Mouse (Mus musculus): Measurements from ENCODE around the gene Zbtb41. TPM values are rescaled to one million over a fixed set of nuclear protein-coding genes. Genes with fewer than 3 reads are reported as not detected.
"Not testable (repeated sequence)": the region's sequence is repeated elsewhere in the genome, so short reads cannot be mapped to it uniquely, and the experiment has no call there.

The Zbtb41 gene
- 10.8 and 11.1 TPM in 2 replicates for polyA plus RNA-seq (2016; fragmentation: Nextera tagmentation; extraction: Ambion mirVana)

DNA sequence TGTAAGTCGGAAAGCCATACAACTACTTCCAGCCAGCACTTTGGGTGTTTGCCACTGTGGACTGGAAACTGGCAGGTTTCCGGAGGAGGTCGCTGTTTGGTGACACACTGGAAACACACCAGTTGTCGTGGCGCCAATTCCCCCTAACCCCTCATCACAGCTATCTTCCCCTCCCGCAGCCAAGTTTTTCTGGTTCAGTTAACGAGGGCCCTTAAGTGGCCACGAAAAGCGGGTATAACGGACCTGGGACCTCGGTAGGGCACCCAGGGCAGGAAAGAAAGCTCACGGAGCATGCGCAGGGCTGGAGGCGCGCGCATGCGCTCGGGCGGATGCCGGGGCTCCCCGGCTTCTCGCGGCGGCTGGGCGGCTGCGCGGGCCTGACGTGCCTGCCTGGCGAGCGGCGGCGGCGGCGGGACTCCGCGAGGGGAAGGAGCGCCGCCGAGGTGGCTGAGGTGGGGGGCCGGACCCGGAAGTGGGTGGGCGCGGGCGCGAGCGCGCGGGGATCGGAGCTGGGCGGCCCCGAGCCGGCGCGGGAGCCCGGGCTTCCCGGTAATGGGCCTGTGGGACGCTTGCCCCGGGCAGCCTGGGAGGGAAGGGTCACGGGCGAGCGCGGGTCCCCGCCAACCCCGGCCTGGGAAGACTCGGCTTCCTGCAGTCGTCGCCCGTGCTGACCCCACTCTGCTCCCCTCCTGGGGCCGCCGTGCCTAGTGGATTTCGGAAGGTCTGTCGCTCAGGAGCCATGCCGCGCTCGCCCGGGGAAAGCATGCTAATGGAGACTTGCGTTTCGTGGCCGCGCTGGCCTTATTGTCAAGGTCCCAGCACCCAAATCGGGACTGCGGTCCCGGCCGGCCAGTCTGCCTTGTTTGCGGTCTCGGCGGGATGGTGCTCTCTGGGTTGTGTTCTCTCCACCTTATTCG lies at the start of gene Zbtb41:
Gene Zbtb41 (plus strand): TSS at position 414 of the 917 bp plus-strand sequence.
- H3K9me3 ChIP-seq: no peaks in the 10 kb centered on the region
- peak within 1 kb of the TSS; percentile 87 for H3K4me3 ChIP-seq
- peaks cover 35% of the 10 kb centered on the region for H3K4me1 ChIP-seq
- H3K27me3 ChIP-seq (replicated peaks; ENCODE audit: low read depth, poor library complexity, severe bottlenecking): no peaks in the 10 kb centered on the region
- peaks cover 19% of the 10 kb centered on the region for H3K36me3 ChIP-seq (replicated peaks)
- H3K27ac ChIP-seq (replicated peaks): peak within 1 kb of the TSS; percentile 97
- whole genome bisulfite sequencing: under 1% methylated on average over 87 of the region's 88 CpGs
- DNase-seq (ENCODE audit: low spot score): peak; percentile 92

DNA sequence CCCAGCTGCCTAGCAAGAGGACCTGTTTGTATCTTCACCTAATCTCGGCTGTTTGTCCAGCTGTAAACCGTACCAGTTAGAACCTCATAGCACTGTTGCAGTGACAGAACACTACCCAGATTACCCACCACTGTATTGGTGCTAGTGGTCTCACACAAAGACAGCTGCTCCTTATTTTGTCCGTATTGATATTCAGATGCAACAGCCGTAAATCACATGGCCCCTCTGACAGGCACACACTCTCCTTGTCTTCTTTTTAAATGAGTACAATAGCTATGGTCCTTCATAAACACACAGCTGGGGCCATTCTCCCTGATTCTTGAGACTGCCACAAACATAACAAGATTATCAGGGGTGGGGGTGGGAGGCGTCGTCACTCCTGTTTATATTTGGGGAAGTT lies 46.2 kb upstream of the Zbtb41 start:
- Histone ChIP-seq H3K9me3 (no peaks in the 10 kb centered on the region), H3K36me3 (replicated peaks) (no peaks in the 10 kb centered on the region), H3K4me1 (peaks cover 16% of the 10 kb centered on the region), H3K27ac (replicated peaks) (no peak overlapping the region; the same call in 1 of the 2 replicates), H3K27me3 (replicated peaks; ENCODE audit: low read depth, poor library complexity, severe bottlenecking) (no peaks in the 10 kb centered on the region), H3K4me3 (peak overlapping the region; percentile 14; the same call in 1 of the 2 replicates)
- DNase-seq (ENCODE audit: low spot score): no peak
- 47% methylated on average over 6 of the region's 6 CpGs for WGBS

DNA sequence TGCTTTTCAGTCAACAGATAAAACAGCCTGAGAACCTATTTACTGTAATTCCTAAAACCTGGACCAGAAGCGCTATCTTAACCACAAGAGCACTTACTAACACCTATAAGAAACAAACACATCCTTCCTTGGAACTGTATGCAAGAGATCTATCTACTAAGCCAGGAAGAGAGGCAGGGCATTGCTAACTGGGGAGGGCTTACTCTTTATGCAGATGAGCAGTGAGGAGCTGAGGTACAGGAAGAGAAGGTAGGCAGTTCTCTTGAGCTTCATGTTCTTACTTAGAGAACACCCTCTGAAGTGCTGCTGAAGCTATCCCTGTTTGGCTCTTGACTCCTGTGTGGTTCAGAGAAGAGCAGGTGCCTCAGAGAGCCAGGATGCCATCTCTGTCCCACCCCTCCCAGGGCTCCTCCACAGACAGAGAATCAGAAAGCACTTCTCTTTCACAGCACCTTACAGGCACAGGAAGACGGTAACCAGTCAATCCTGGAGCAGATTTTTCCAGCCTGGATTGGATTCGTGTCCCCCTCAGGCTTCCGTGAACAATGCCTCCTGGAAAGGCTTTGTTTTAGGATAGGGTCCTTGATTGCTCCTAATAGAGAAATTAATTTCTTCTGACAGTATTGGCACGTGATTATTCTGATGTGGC lies 45.3 kb upstream of the Zbtb41 start, which contains the start of gene Crb1:
Gene Crb1 (minus strand): TSS at position 463 of the 649 bp plus-strand sequence.
- Histone ChIP-seq H3K4me1 (peaks cover 16% of the 10 kb centered on the region), H3K27me3 (replicated peaks; ENCODE audit: low read depth, poor library complexity, severe bottlenecking) (no peaks in the 10 kb centered on the region), H3K9me3 (no peaks in the 10 kb centered on the region), H3K36me3 (replicated peaks) (no peaks in the 10 kb centered on the region), H3K4me3 (peak within 1 kb of the TSS; percentile 28), H3K27ac (replicated peaks) (no peak within 1 kb of the TSS; the same call in 1 of the 2 replicates)
- 10% methylated on average over 5 of the region's 5 CpGs for WGBS
- peak; percentile 24 for DNase-seq (ENCODE audit: low spot score)

DNA sequence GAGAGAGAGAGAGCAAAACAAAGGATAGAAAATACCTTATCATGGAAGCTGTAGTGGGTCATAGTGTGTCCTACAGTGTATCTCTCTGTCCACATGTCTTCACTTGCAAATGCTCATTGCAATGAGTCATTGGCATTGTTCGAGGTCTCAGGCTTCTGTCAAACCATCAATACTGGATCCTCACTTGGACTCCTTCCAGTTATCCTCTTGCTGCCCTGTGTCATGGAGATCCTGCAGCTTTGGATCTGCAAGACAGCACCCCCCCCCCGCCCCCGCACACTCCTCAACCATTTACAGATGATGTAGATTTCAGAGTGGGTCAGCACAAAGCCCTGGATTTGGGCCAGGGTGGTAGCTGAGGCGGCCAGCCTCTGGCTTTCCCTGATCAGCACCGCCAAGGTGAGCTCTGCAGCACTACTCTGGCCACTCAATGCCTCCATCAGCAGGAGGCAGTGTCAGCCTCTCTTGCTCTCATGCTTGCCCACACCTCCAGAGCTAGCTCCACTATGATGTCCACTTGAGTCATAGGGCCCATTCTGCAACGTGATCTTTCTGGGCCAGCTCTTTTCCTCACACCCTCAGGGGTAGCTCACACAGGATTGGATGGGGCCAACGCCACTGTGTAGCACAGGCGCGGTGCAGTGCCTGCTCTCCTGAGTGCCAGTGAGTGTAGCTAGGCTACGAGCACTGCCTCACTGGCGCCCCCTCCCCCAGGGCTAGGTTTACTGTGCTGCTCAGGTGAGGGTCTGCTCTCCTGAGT lies 43.0 kb upstream of the Zbtb41 start:
- H3K36me3 ChIP-seq (replicated peaks): no peaks in the 10 kb centered on the region
- no peaks in the 10 kb centered on the region for H3K9me3 ChIP-seq
- no peaks in the 10 kb centered on the region for H3K27me3 ChIP-seq (replicated peaks; ENCODE audit: low read depth, poor library complexity, severe bottlenecking)
- H3K27ac ChIP-seq (replicated peaks): no peak overlapping the region
- no peak overlapping the region for H3K4me3 ChIP-seq
- 18% methylated on average over 11 of the region's 11 CpGs for whole genome bisulfite sequencing
- peak; percentile 10 for DNase-seq (ENCODE audit: low spot score)
- peaks cover 16% of the 10 kb centered on the region for H3K4me1 ChIP-seq

DNA sequence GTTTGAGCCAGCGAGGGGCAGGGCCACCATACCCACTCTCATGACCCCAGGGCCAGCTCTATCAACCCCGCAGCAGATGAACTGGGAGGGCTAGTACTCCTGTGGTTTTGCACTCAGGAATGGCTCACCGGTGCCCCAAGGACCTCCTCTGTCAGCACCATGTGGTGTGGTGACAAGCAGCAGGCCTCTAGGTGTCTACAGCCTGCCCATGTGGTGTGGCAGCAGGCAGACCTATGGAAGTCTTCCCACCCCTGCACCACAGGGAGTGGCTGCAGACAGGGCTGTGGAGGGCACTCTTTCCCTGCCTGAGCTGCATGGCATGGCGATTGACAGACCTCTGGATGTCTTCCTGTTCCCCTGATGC lies 42.5 kb upstream of the Zbtb41 start:
- no peaks in the 10 kb centered on the region for H3K36me3 ChIP-seq (replicated peaks)
- no peaks in the 10 kb centered on the region for H3K9me3 ChIP-seq
- H3K27me3 ChIP-seq (replicated peaks; ENCODE audit: low read depth, poor library complexity, severe bottlenecking): no peaks in the 10 kb centered on the region
- 22% methylated on average over 4 of the region's 4 CpGs for WGBS
- no peak overlapping the region for H3K27ac ChIP-seq (replicated peaks)
- no peak for DNase-seq (ENCODE audit: low spot score)
- H3K4me1 ChIP-seq: peaks cover 16% of the 10 kb centered on the region
- no peak overlapping the region for H3K4me3 ChIP-seq

DNA sequence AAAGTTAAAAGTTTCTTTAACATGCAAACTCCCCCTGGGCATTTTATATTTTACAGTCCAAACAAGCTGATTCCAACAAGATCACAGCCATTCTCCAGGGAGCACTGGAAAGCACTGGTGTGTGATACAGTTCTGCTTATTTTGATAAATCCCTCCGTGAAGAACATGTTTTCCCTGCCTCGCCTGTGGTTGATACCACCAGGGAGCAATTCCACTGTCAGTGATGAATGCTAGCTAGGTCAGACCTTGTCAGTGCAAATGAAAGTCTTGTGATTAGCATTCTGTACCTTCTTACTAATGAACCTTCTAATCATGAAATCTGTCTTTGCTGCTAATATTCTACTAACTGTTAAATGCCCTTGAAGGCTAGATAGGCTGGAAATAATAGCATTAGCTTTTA lies 30.3 kb upstream of the Zbtb41 start:
- no peaks in the 10 kb centered on the region for H3K9me3 ChIP-seq
- H3K36me3 ChIP-seq (replicated peaks): no peaks in the 10 kb centered on the region
- no peaks in the 10 kb centered on the region for H3K27me3 ChIP-seq (replicated peaks; ENCODE audit: low read depth, poor library complexity, severe bottlenecking)
- 52% methylated on average over 2 of the region's 2 CpGs for WGBS
- H3K4me1 ChIP-seq: no peaks in the 10 kb centered on the region
- DNase-seq (ENCODE audit: low spot score): no peak
- no peak overlapping the region for H3K4me3 ChIP-seq
- no peak overlapping the region for H3K27ac ChIP-seq (replicated peaks)

DNA sequence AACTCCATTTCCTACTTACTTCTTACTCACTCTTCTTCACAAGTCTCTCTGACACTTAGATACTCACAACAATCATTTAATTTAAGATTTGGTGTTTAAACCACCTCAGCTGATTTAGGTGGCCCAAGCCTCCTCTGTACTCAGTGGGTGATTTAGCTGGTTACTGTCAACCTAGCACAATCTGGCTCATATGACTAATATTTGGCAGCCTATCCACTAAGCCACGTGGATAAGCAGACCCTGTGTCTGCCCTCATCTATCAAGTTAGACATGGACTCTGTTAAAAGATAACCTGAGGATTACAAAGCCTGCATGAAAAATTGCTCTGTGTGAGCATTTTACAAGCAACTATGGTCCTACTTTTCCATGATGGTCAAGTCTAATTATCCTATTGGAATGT lies 25.5 kb upstream of the Zbtb41 start:
- 66% methylated on average over 1 of the region's 1 CpGs for WGBS
- Histone ChIP-seq H3K36me3 (replicated peaks) (no peaks in the 10 kb centered on the region), H3K27me3 (replicated peaks; ENCODE audit: low read depth, poor library complexity, severe bottlenecking) (no peaks in the 10 kb centered on the region), H3K4me3 (no peak overlapping the region), H3K9me3 (no peaks in the 10 kb centered on the region), H3K27ac (replicated peaks) (no peak overlapping the region), H3K4me1 (no peaks in the 10 kb centered on the region)
- no peak for DNase-seq (ENCODE audit: low spot score)

DNA sequence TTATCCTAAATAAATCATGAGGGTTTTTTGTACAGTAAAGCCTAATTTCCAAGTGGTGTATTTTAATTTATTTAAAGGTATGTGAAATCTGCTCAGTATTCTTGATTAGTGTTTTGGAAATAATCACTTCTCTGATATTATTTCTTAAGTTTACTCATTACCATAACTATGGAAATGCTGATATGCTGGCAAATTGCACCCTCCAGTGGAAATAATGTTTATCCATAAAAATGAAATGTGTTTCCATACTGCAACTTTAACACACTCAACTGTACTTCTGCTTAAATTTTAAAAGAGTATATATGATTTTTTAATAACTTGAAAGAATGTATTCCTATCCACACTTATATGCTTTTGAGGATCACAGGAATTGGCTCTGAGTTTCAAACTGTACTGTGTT lies 16.3 kb upstream of the Zbtb41 start:
- H3K36me3 ChIP-seq (replicated peaks): no peaks in the 10 kb centered on the region
- H3K4me1 ChIP-seq: no peaks in the 10 kb centered on the region
- H3K4me3 ChIP-seq: no peak overlapping the region
- no peaks in the 10 kb centered on the region for H3K27me3 ChIP-seq (replicated peaks; ENCODE audit: low read depth, poor library complexity, severe bottlenecking)
- H3K9me3 ChIP-seq: no peaks in the 10 kb centered on the region
- no peak for DNase-seq (ENCODE audit: low spot score)
- H3K27ac ChIP-seq (replicated peaks): no peak overlapping the region

DNA sequence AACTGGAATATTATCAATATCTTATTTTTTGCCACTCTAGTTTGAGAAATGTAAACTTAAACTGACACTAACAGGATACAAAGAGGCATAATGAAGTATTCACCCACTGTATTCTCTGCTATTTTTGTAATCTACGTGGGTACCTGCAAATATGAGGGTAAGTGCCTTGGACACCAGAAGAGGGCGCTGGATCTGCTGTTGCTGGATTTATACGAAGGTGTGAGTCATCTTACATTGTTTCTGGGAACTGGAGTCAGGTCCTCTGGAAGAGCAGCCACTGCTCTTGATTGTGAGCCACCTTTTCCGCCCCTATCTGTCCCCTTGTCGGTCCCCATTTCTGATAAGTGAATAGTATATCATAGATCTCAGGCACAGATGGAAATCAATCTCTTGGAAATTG lies 14.4 kb upstream of the Zbtb41 start:
- DNase-seq (ENCODE audit: low spot score): no peak
- WGBS: 60% methylated on average over 5 of the region's 5 CpGs
- no peak overlapping the region for H3K27ac ChIP-seq (replicated peaks)

DNA sequence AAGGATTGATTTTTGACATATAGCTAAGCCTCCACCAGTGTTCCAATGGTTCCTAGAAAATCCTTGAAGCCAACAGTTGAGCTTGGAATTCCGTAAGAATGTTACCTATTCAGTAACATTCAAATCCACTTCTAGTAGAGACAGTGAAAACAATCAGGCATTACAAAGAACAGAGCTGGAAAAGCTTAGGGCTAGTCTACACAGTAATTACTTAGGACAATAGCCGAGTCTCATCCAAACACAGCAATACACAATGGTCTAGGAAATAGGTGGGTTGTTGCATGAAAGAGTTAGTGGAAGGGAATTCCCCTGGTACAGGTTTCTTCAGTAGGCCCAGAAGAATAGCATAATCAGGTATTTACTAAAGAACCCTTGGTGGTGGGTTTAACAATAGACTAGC lies 9.7 kb upstream of the Zbtb41 start:
- H3K4me3 ChIP-seq; H3K27me3 ChIP-seq (replicated peaks; ENCODE audit: low read depth, poor library complexity, severe bottlenecking); H3K27ac ChIP-seq (replicated peaks); H3K4me1 ChIP-seq; DNase-seq (ENCODE audit: low spot score); H3K36me3 ChIP-seq (replicated peaks); H3K9me3 ChIP-seq: not testable (repeated sequence)
- WGBS: 82% methylated on average over 2 of the region's 2 CpGs

More for the DNA sequence above, 14.4 kb upstream of the Zbtb41 start:
- Histone ChIP-seq H3K36me3 (replicated peaks) (no peaks in the 10 kb centered on the region), H3K4me3 (no peak overlapping the region), H3K4me1 (no peaks in the 10 kb centered on the region), H3K27me3 (replicated peaks; ENCODE audit: low read depth, poor library complexity, severe bottlenecking) (no peaks in the 10 kb centered on the region), H3K9me3 (no peaks in the 10 kb centered on the region)

DNA sequence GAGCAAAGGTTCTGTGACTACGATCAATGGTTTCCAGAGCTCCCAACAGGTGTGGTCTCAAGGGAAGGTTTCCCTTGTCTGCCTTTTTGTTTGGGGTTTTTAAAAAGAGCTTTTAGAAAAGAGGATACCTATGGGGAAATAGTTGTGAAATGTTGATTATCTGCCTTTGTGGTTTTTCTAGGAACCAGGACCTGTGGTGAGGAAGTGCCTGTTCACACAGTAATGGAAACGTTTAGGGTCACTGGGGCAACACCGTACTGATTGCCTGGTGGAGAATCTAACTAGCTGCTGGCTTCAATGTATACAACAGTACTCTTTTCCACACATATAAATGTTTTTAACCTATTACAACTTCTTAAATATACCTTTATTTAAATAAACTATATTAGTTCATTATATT lies 8.6 kb upstream of the Zbtb41 start:
- H3K4me1 ChIP-seq: no peaks in the 10 kb centered on the region
- H3K27ac ChIP-seq (replicated peaks): no peak overlapping the region
- no peaks in the 10 kb centered on the region for H3K36me3 ChIP-seq (replicated peaks)
- no peaks in the 10 kb centered on the region for H3K27me3 ChIP-seq (replicated peaks; ENCODE audit: low read depth, poor library complexity, severe bottlenecking)
- 86% methylated on average over 3 of the region's 3 CpGs for WGBS
- H3K9me3 ChIP-seq: no peaks in the 10 kb centered on the region
- DNase-seq (ENCODE audit: low spot score): no peak
- H3K4me3 ChIP-seq: no peak overlapping the region

DNA sequence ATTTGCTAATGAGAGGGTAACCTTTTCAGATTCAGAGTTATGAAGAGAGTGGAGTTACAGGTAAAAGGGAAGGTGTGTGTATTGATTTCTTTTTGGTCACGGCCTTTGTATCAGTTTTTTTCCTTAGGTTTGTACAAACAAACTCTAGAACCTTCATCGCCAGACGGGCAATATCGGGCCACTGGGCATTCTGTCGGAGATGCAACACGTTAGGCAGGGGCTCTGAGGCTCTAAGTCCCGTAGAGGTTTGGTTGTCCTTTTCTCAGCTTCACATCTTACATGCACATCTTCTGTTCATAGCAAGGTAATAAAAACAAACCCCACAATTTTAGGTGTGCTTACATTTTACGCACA lies 590 bp upstream of the Zbtb41 start:
- Histone ChIP-seq H3K27me3 (replicated peaks; ENCODE audit: low read depth, poor library complexity, severe bottlenecking) (no peaks in the 10 kb centered on the region), H3K4me3 (peak overlapping the region; percentile 87), H3K4me1 (peaks cover 33% of the 10 kb centered on the region), H3K36me3 (replicated peaks) (peaks cover 16% of the 10 kb centered on the region), H3K27ac (replicated peaks) (peak overlapping the region; percentile 97), H3K9me3 (no peaks in the 10 kb centered on the region)
- DNase-seq (ENCODE audit: low spot score): no peak
- WGBS: 6% methylated on average over 8 of the region's 8 CpGs
